Comparison of ENCODE assay signal across 7 mouse cellular contexts in genomic region chr16:10489483-10489882, GRCm38 (mm10). TPM values are rescaled to one million over a fixed set of nuclear protein-coding genes. Genes with fewer than 3 reads are reported as not detected.
DNase-seq lines count a peak whose midpoint lies in the region; ATAC-seq and TF ChIP-seq lines count a peak whose summit lies in the region.

No protein-coding gene starts in this region.

- DNase-seq in spleen, adult 2 months (ENCODE audit: low read depth in 1 of 2, low spot score in 2 of 2) = peak in 1 of 2 experiments; percentile 33
- no peak for DNase-seq in spleen, adult 18-20 months
- DNase-seq in liver, embryonic 11.5 days (ENCODE audit: low spot score) = no peak
- no peak for DNase-seq in cerebellum, postnatal 25 days
- no peak for DNase-seq in urinary bladder, postnatal 36 days (ENCODE audit: low spot score in 2 of 2)
- DNase-seq in left cerebral cortex, postnatal 10 days (ENCODE audit: extremely low spot score in 1 of 2, low spot score in 2 of 2) = no peak

- no peak for TF ChIP-seq CTCF in spleen, adult 2 months (IDR thresholded peaks at IDR 0.05; ENCODE audit: extremely low read depth, insufficient read depth, insufficient read length, insufficient replicate concordance)

- H3K9ac ChIP-seq in forebrain, embryonic 16.5 days (replicated peaks; ENCODE audit: low read depth, low read length) = no peak overlapping the region
- H3K9ac ChIP-seq in liver, embryonic 11.5 days (ENCODE audit: low read depth, low read length) = no peak overlapping the region

- H3K4me1 ChIP-seq in spleen, adult 2 months (ENCODE audit: control insufficient read depth, insufficient read depth, insufficient read length) = peaks cover 7% of the 10 kb centered on the region; the same call in 1 of the 2 replicates
- H3K4me1 ChIP-seq in forebrain, embryonic 16.5 days (replicated peaks; ENCODE audit: control insufficient read depth, insufficient read depth, low read length) = peaks cover 2% of the 10 kb centered on the region; the same call in 1 of the 2 replicates
- H3K4me1 ChIP-seq in liver, embryonic 11.5 days (replicated peaks; ENCODE audit: control insufficient read depth, insufficient read depth, low read length) = no peaks in the 10 kb centered on the region

- H3K4me2 ChIP-seq in forebrain, embryonic 16.5 days (ENCODE audit: low read length) = peak overlapping the region; percentile 22
- peak overlapping the region; percentile 3; the same call in 1 of the 2 replicates for H3K4me2 ChIP-seq in liver, embryonic 11.5 days

- peaks cover 12% of the 10 kb centered on the region for H3K36me3 ChIP-seq in spleen, adult 2 months (ENCODE audit: control insufficient read depth, insufficient read depth, low read length)
- no peaks in the 10 kb centered on the region for H3K36me3 ChIP-seq in forebrain, embryonic 16.5 days (ENCODE audit: control insufficient read depth, insufficient read depth)
- no peaks in the 10 kb centered on the region for H3K36me3 ChIP-seq in liver, embryonic 11.5 days (ENCODE audit: control insufficient read depth, insufficient read depth, low read length)

- peak overlapping the region; percentile 72 for H3K4me3 ChIP-seq in spleen, adult 2 months (ENCODE audit: extremely low read depth, insufficient read depth, insufficient read length)
- no peak overlapping the region for H3K4me3 ChIP-seq in forebrain, embryonic 16.5 days (replicated peaks; ENCODE audit: low read length)
- no peak overlapping the region for H3K4me3 ChIP-seq in liver, embryonic 11.5 days (ENCODE audit: low read depth, low read length)

- H3K27ac ChIP-seq in spleen, adult 2 months (ENCODE audit: insufficient read depth, low read length) = peak overlapping the region; percentile 91
- no peak overlapping the region for H3K27ac ChIP-seq in forebrain, embryonic 16.5 days (ENCODE audit: low read length)
- no peak overlapping the region for H3K27ac ChIP-seq in liver, embryonic 11.5 days (ENCODE audit: low read depth, low read length)

- WGBS in spleen, adult 2 months = 6% methylated on average over 9 of the region's 9 CpGs
- WGBS in forebrain, embryonic 16.5 days = 4% methylated on average over 9 of the region's 9 CpGs
- WGBS in liver, embryonic 11.5 days = 4% methylated on average over 9 of the region's 9 CpGs

- H3K27me3 ChIP-seq in spleen, adult 2 months (ENCODE audit: control insufficient read depth, insufficient read depth, low read length) = no peaks in the 10 kb centered on the region
- H3K27me3 ChIP-seq in forebrain, embryonic 16.5 days (replicated peaks; ENCODE audit: control insufficient read depth, insufficient read depth, low read length) = no peaks in the 10 kb centered on the region
- peaks cover 18% of the 10 kb centered on the region for H3K27me3 ChIP-seq in liver, embryonic 11.5 days (replicated peaks; ENCODE audit: control insufficient read depth, insufficient read depth, low read length)

- TF ChIP-seq POLR2A in spleen, adult 2 months (IDR thresholded peaks at IDR 0.05; ENCODE audit: low read depth, low read length) = no peak

- intact Hi-C loops in left cerebral cortex, postnatal 10 days (cut with DNase I) = no loop called here

- no peak for ATAC-seq in forebrain, embryonic 16.5 days
- no peak for ATAC-seq in liver, embryonic 11.5 days (replicated peaks; ENCODE audit: low FRiP score)

- H3K9me3 ChIP-seq in forebrain, embryonic 16.5 days (ENCODE audit: control insufficient read depth, low read length) = no peaks in the 10 kb centered on the region
- no peaks in the 10 kb centered on the region for H3K9me3 ChIP-seq in liver, embryonic 11.5 days (ENCODE audit: control insufficient read depth, low read length)

RNA-seq across cellular contexts. Expression of gene Ciita, which starts 9.6 kb away (rescaled TPM):
- polyA plus RNA-seq in spleen, adult 2 months (2012; rRNA removed) = 82.2 and 98.8 TPM in 2 replicates
- polyA plus RNA-seq in forebrain, embryonic 16.5 days (2015; fragmentation: Nextera tagmentation; extraction: Ambion mirVana) = 0.41 and 0.49 TPM in 2 replicates
- 0.05 and 0.14 TPM in 2 replicates for polyA plus RNA-seq in liver, embryonic 11.5 days (2014; fragmentation: Nextera tagmentation; extraction: Ambion mirVana)
- total RNA-seq in left cerebral cortex, postnatal 10 days (2021) = not detected

RNA-seq across cellular contexts. Expression of gene Tvp23a, which starts 42.3 kb away (rescaled TPM):
- 0.29 and 0.32 TPM in 2 replicates for polyA plus RNA-seq in spleen, adult 2 months (2012; rRNA removed)
- polyA plus RNA-seq in forebrain, embryonic 16.5 days (2015; fragmentation: Nextera tagmentation; extraction: Ambion mirVana) = 60.3 and 60.6 TPM in 2 replicates
- polyA plus RNA-seq in liver, embryonic 11.5 days (2014; fragmentation: Nextera tagmentation; extraction: Ambion mirVana) = 4.6 and 4.9 TPM in 2 replicates
- 10 to 100 TPM; 38.5 to 39.7 TPM for total RNA-seq in left cerebral cortex, postnatal 10 days (2021)

RNA-seq across cellular contexts. Expression of gene Dexi, which starts 53.4 kb away (rescaled TPM):
- 40.8 and 55.1 TPM in 2 replicates for polyA plus RNA-seq in spleen, adult 2 months (2012; rRNA removed)
- polyA plus RNA-seq in forebrain, embryonic 16.5 days (2015; fragmentation: Nextera tagmentation; extraction: Ambion mirVana) = 14.8 and 14.9 TPM in 2 replicates
- 8.7 and 9.6 TPM in 2 replicates for polyA plus RNA-seq in liver, embryonic 11.5 days (2014; fragmentation: Nextera tagmentation; extraction: Ambion mirVana)
- 10 to 100 TPM; 27.5 to 30.2 TPM for total RNA-seq in left cerebral cortex, postnatal 10 days (2021)

RNA-seq across cellular contexts. Expression of gene Clec16a, which starts 55.7 kb away (rescaled TPM):
- polyA plus RNA-seq in spleen, adult 2 months (2012; rRNA removed) = 8.2 and 10.0 TPM in 2 replicates
- polyA plus RNA-seq in forebrain, embryonic 16.5 days (2015; fragmentation: Nextera tagmentation; extraction: Ambion mirVana) = 69.0 and 72.8 TPM in 2 replicates
- 25.6 and 27.4 TPM in 2 replicates for polyA plus RNA-seq in liver, embryonic 11.5 days (2014; fragmentation: Nextera tagmentation; extraction: Ambion mirVana)
- 10 to 100 TPM; 69.3 to 71.5 TPM for total RNA-seq in left cerebral cortex, postnatal 10 days (2021)

Comparison
In these comparisons a context has a peak if more than half of its experiments do, and no peak if none do; other contexts are left out.
1. RNA of gene Ciita, which starts 9.6 kb away (polyA plus RNA-seq): 82.2 to 98.8 TPM in spleen, adult 2 months; 0.41 to 0.49 TPM in forebrain, embryonic 16.5 days and 0.05 to 0.14 TPM in liver, embryonic 11.5 days; every median in the first group is over 10 times any median in the second.
2. RNA of gene Tvp23a, which starts 42.3 kb away (polyA plus RNA-seq): 60.3 to 60.6 TPM in forebrain, embryonic 16.5 days; 4.6 to 4.9 TPM in liver, embryonic 11.5 days and 0.29 to 0.32 TPM in spleen, adult 2 months; every median in the first group is over 10 times any median in the second.